ENCODE assay signal across 8 mouse cellular contexts in genomic region chr3:138815127-138815837, GRCm38 (mm10).
DNase-seq lines count a peak whose midpoint lies in the region.

No protein-coding gene starts in this region.

- DNase-seq in 3134 (ENCODE audit: extremely low read depth, insufficient read length, low spot score) (peak; percentile 44), 416B (ENCODE audit: low read depth) (peak; percentile 84)
- DNase-seq in cerebellum, postnatal 25 days: peak; percentile 90
- peak; percentile 38 to 55 for DNase-seq in heart, postnatal 36 days
- DNase-seq in right cerebral cortex, postnatal 25 days: no peak
- no peak for DNase-seq in left cerebral cortex, postnatal 4 days
- DNase-seq in kidney, postnatal 14 days: no peak
- no peak for DNase-seq in left cerebral cortex, postnatal 25 days (ENCODE audit: low spot score in 2 of 2)

- intact Hi-C loops in heart, postnatal 36 days (cut with DNase I): loop anchor here (5.0 kb wide), 1 partner anchor 77 kb away; no protein-coding TSS in a partner anchor
- intact Hi-C loops in left cerebral cortex, postnatal 4 days (cut with DNase I): no loop called here
- intact Hi-C loops in left cerebral cortex, postnatal 25 days (cut with DNase I): no loop called here

Comparison
In these comparisons a context has a peak if more than half of its experiments do, and no peak if none do; other contexts are left out.
1. DNase-seq: peak in 3134 (single experiment), 416B (single experiment), cerebellum, postnatal 25 days (2 of 2) and heart, postnatal 36 days (2 of 2); none in right cerebral cortex, postnatal 25 days (single experiment), left cerebral cortex, postnatal 4 days (single experiment), kidney, postnatal 14 days (single experiment) and left cerebral cortex, postnatal 25 days (0 of 2).